Mouse (Mus musculus): ENCODE measurements at regions not wholly inside any gene's neighbourhood (a gene's known extent, or its start where the extent isn't known, plus 50 kb on each side); places are given as distances from the start of the nearest gene placed in this dataset.
A peak's percentile ranks its signal among the peaks of the same experiment; 100 is the strongest.

DNA sequence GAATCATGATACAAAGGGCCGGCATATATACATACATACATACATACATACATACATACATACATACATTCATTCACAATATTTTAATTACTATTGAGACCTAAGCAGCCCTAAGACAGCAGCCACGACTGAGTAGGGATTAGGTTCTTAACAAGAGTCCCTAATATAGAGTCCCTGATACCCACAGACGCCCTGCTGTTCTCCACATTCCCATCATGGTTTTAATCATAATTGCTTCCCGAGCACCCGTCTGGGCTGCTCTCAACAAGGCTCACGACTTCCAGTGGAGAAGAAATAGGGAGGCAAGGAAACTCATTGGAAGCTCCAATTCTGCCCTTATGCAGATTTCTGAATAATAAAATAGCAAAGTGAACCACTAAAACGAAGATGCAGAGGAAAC lies 120.6 kb upstream of the Chmp2b start:
- DNase-seq (no peak), ATAC-seq (ENCODE audit: insufficient read depth) (no peak)
- WGBS: 72% methylated on average over 7 of the region's 7 CpGs

DNA sequence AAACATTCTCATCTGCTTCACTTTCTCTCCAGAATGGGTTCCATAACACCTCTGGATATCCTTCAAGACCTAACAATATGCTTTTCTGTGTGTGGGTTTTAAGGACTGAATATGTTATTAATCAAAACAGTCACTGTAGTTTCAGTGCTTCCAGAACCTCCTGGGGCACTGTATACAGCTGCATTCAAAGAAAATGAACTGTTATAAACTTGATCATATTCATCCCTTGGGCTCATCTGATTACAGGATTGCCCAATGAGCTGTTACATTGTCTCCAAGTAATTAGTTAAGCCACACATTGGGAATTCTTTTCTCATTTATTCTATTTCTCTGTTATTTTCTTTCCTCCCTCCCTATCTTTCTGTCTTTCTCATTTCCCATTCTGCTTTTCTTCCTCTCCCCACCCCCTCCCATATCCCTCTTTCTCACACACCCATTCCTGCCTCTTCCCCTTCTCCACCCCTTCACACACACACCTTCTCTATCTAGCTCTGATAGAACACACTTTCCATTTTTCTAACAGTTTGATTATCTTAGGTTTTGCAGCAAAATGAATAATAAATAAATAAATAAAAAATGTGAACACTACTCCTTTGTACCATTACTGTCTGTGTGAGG lies 121.3 kb upstream of the Chmp2b start:
- no peak for DNase-seq
- Histone ChIP-seq H3K27me3 (ENCODE audit: insufficient read depth, low read length) (no peaks in the 10 kb centered on the region), H3K4me3 (ENCODE audit: low read depth, low read length) (no peak overlapping the region), H3K36me3 (ENCODE audit: insufficient read depth) (no peaks in the 10 kb centered on the region), H3K9ac (no peak overlapping the region), H3K4me1 (ENCODE audit: insufficient read depth) (no peaks in the 10 kb centered on the region), H3K4me2 (no peak overlapping the region), H3K9me3 (ENCODE audit: low read depth, low read length) (no peaks in the 10 kb centered on the region), H3K27ac (ENCODE audit: low read depth) (no peak overlapping the region)
- no peak for ATAC-seq (ENCODE audit: insufficient read depth)
- TF ChIP-seq CTCF (IDR thresholded peaks at IDR 0.05; ENCODE audit: low read depth): no peak

More for the DNA sequence above, 120.6 kb upstream of the Chmp2b start:
- H3K9ac ChIP-seq: no peak overlapping the region
- H3K27me3 ChIP-seq (ENCODE audit: insufficient read depth, low read length): no peaks in the 10 kb centered on the region
- H3K4me3 ChIP-seq (ENCODE audit: low read depth, low read length): no peak overlapping the region
- TF ChIP-seq CTCF (IDR thresholded peaks at IDR 0.05; ENCODE audit: low read depth): no peak
- H3K4me2 ChIP-seq: no peak overlapping the region
- no peaks in the 10 kb centered on the region for H3K4me1 ChIP-seq (ENCODE audit: insufficient read depth)
- H3K27ac ChIP-seq (ENCODE audit: low read depth): no peak overlapping the region
- no peaks in the 10 kb centered on the region for H3K9me3 ChIP-seq (ENCODE audit: low read depth, low read length)
- no peaks in the 10 kb centered on the region for H3K36me3 ChIP-seq (ENCODE audit: insufficient read depth)

DNA sequence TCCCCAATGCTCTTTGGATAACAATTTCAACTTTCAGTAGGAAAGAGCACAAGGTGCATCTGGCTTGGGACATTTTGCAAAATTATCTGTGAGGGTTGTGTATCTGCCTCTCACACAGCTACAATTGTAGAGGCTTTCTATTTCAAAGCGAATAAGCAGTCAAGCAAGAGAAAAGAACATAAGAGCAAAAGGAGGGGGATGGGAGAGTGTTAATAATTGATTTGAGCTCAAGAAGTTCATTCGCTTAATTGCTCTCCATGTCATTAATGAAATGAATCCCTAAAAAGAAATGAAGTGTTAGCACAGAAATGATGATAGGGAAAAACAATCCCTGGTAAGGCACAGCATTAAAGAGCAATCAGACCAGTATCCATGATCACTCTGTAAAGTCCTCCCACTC lies 121.4 kb upstream of the Vgll3 start:
- 71% methylated on average over 2 of the region's 2 CpGs for WGBS

DNA sequence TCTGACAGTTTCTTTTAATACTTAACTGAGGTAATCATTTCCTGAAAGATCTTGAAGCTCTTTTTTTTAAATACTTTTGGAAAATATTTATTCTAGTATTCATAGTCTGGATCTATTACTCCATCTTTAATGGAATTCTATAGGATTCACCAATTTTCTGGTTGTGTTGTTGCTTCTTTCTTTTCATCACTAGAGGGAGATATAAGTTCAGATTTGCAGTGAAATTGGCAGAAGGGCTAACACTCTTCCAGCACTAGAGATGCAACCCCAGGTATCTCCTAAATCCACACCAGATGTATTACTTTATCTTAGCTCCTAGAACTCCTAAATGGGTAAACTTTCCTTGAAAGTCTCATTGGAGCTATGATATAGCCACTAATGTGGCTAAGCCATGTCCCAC lies 99.4 kb upstream of the Vgll3 start:
- Histone ChIP-seq H3K27me3 (ENCODE audit: insufficient read depth, low read length) (no peaks in the 10 kb centered on the region), H3K4me3 (ENCODE audit: low read depth, low read length) (no peak overlapping the region), H3K36me3 (ENCODE audit: insufficient read depth) (no peaks in the 10 kb centered on the region), H3K9ac (no peak overlapping the region), H3K4me1 (ENCODE audit: insufficient read depth) (no peaks in the 10 kb centered on the region), H3K27ac (ENCODE audit: low read depth) (no peak overlapping the region), H3K9me3 (ENCODE audit: low read depth, low read length) (no peaks in the 10 kb centered on the region), H3K4me2 (no peak overlapping the region)
- DNase-seq (peak; percentile 12), ATAC-seq (ENCODE audit: insufficient read depth) (no peak)
- TF ChIP-seq CTCF (IDR thresholded peaks at IDR 0.05; ENCODE audit: low read depth): peak; percentile 39

More for the DNA sequence above, 121.4 kb upstream of the Vgll3 start:
- DNase-seq (no peak), ATAC-seq (ENCODE audit: insufficient read depth) (no peak)
- H3K27ac ChIP-seq (ENCODE audit: low read depth): no peak overlapping the region
- no peaks in the 10 kb centered on the region for H3K27me3 ChIP-seq (ENCODE audit: insufficient read depth, low read length)
- no peak overlapping the region for H3K4me3 ChIP-seq (ENCODE audit: low read depth, low read length)
- TF ChIP-seq CTCF (IDR thresholded peaks at IDR 0.05; ENCODE audit: low read depth): no peak
- no peaks in the 10 kb centered on the region for H3K36me3 ChIP-seq (ENCODE audit: insufficient read depth)
- no peaks in the 10 kb centered on the region for H3K9me3 ChIP-seq (ENCODE audit: low read depth, low read length)
- H3K4me2 ChIP-seq: no peak overlapping the region
- H3K9ac ChIP-seq: no peak overlapping the region
- no peaks in the 10 kb centered on the region for H3K4me1 ChIP-seq (ENCODE audit: insufficient read depth)

DNA sequence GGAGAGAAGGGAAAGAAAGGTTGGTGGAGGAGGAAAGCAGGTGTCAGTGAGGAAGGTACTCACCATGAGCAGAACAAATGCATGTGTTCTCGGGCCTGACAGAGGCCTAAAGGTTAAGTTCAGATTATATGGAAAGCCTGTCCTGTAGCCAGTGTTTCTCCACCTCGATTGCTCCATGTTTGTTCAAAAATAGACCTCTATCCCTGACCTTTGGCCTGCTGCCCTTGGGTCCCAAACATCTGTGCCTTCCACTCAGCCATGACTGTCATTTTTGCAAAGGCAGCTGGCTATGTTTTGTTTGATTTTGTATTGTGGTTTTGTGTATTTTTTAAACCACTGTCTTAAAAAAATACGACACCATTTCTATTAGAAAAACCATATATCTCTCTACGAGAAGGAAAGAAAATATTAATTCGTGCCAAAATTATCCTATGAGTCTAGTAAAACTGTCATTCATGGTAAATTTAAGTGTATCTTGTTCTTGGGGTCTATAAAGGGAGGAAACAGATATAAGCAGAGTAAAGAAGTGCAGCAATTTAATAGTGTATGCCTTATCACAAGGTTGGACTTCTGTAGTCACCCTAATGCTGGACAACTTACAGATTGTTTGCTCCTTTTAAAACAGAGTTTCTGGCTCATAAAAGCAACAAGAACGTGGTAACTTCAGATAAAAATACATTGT lies 96.1 kb upstream of the Vgll3 start:
- Histone ChIP-seq H3K27ac (ENCODE audit: low read depth) (no peak overlapping the region), H3K27me3 (ENCODE audit: insufficient read depth, low read length) (no peaks in the 10 kb centered on the region), H3K4me3 (ENCODE audit: low read depth, low read length) (no peak overlapping the region), H3K36me3 (ENCODE audit: insufficient read depth) (no peaks in the 10 kb centered on the region), H3K4me1 (ENCODE audit: insufficient read depth) (no peaks in the 10 kb centered on the region), H3K9ac (no peak overlapping the region), H3K4me2 (no peak overlapping the region), H3K9me3 (ENCODE audit: low read depth, low read length) (no peaks in the 10 kb centered on the region)
- no peak for ATAC-seq (ENCODE audit: insufficient read depth)
- no peak for DNase-seq
- WGBS: 66% methylated on average over 6 of the region's 6 CpGs
- TF ChIP-seq CTCF (IDR thresholded peaks at IDR 0.05; ENCODE audit: low read depth): no peak

DNA sequence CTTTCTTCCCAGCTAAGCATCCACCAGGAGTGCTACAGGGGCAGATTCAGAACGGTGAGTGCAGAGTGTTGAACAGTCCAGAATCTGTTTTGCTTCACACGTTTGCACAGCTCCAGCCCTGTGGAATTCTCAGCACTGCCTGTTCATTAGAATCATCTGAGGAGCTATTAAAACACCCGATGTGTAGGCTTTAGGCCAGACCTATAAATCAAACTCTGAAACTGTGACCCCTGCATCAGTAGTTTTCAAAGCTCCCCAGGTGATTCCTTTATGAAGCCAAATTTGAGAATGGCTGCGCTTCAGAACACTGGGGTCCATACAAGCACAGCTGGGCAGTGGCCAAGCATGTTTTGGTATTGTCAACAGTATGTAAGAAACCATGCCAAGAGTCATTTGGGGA lies 94.1 kb upstream of the Vgll3 start:
- no peaks in the 10 kb centered on the region for H3K27me3 ChIP-seq (ENCODE audit: insufficient read depth, low read length)
- H3K9ac ChIP-seq: no peak overlapping the region
- no peak overlapping the region for H3K4me3 ChIP-seq (ENCODE audit: low read depth, low read length)
- no peaks in the 10 kb centered on the region for H3K9me3 ChIP-seq (ENCODE audit: low read depth, low read length)
- WGBS: 52% methylated on average over 4 of the region's 4 CpGs
- H3K36me3 ChIP-seq (ENCODE audit: insufficient read depth): no peaks in the 10 kb centered on the region
- no peak overlapping the region for H3K27ac ChIP-seq (ENCODE audit: low read depth)
- DNase-seq: peak; percentile 3
- H3K4me2 ChIP-seq: no peak overlapping the region
- no peak for ATAC-seq (ENCODE audit: insufficient read depth)
- TF ChIP-seq CTCF (IDR thresholded peaks at IDR 0.05; ENCODE audit: low read depth): no peak
- no peaks in the 10 kb centered on the region for H3K4me1 ChIP-seq (ENCODE audit: insufficient read depth)

DNA sequence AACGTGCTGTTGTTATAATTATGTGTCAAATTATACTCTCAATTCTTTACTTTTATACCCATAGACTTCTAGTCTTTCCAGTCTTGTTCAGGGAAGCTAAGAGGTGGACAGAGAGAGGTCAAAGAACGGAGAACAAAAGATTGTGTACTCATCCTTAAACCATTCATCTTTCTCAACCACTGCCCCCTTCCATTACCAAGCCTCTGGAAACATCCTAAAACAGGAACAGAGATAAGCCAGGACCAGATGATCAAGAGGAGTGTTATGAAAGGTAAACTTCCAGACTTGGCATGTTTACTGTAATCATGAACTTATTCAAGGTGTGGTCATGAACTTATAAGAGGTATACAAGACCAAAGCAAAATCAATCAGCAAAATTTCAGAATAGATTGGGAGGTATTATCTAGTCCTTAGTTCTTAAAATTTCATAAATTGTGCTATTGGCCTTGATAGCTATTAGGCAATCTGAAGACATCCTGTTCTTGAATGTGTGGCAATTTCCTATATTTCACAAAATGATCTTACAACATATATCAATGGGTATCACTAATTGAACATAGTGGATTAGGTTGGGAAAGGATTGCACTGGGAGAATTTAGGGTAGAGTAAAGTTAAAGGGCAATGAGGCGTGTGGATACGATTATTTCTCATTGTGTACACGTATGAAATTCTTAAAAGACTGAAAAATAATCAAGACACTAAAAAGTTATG lies 89.3 kb upstream of the Vgll3 start:
- H3K9me3 ChIP-seq (ENCODE audit: low read depth, low read length): no peaks in the 10 kb centered on the region
- ATAC-seq (ENCODE audit: insufficient read depth) (no peak), DNase-seq (no peak)
- H3K9ac ChIP-seq: no peak overlapping the region
- TF ChIP-seq CTCF (IDR thresholded peaks at IDR 0.05; ENCODE audit: low read depth): no peak
- no peak overlapping the region for H3K4me3 ChIP-seq (ENCODE audit: low read depth, low read length)
- H3K27me3 ChIP-seq (ENCODE audit: insufficient read depth, low read length): no peaks in the 10 kb centered on the region
- no peak overlapping the region for H3K4me2 ChIP-seq
- 66% methylated on average over 5 of the region's 5 CpGs for WGBS
- no peak overlapping the region for H3K27ac ChIP-seq (ENCODE audit: low read depth)
- no peaks in the 10 kb centered on the region for H3K4me1 ChIP-seq (ENCODE audit: insufficient read depth)
- H3K36me3 ChIP-seq (ENCODE audit: insufficient read depth): no peaks in the 10 kb centered on the region
